In genomic region chr19:45105591-45105990, GRCm38 (mm10) we compare ENCODE assay signal across 19 mouse cellular contexts. TPM values are rescaled to one million over a fixed set of nuclear protein-coding genes. Genes with fewer than 3 reads are reported as not detected.
A peak's percentile ranks its signal among the peaks of the same experiment; 100 is the strongest.
DNase-seq lines count a peak whose midpoint lies in the region; ATAC-seq lines count a peak whose summit lies in the region.
"Had no signal": no experiment of that assay in that cellular context is flagged by ENCODE, and none has a peak within 500 bp of the region (broad histone marks: within the 10 kb centered on the region; RNA-seq: fewer than 3 reads in every experiment).

No protein-coding gene starts in this region.

- ATAC-seq in frontal cortex, adult (ENCODE audit: low TSS enrichment) = no peak
- ATAC-seq: CD4-positive, CD25-positive, alpha-beta regulatory T cell, adult 4 months; forebrain, embryonic 13.5 days; forebrain, embryonic 15.5 days; forebrain, postnatal 0 days had no signal

- DNase-seq in cerebellum, postnatal 10 days = peak; percentile 62 to 67
- DNase-seq in cerebellum, adult 8-10 months = no peak
- DNase-seq in left cerebral cortex, postnatal 4 days = peak; percentile 37
- DNase-seq in left cerebral cortex, adult 9 months (ENCODE audit: low spot score in 2 of 2) = no peak
- DNase-seq: adrenal gland, adult 8-10 months; adrenal gland, postnatal 14 days; adrenal gland, postnatal 36 days; B cell, adult 2 months; cerebellum, adult 11-12 months; cerebellum, adult 2 months; cerebellum, adult 9-11 months; cerebellum, postnatal 25 days; forebrain, postnatal 0 days had no signal

- intact Hi-C loops in left cerebral cortex, postnatal 4 days (cut with DNase I) = no loop called here

RNA-seq across cellular contexts. Expression of gene Kazald1, which starts 30.6 kb away (rescaled TPM):
- 1 to 10 TPM in 1 of 2 experiments, under 1 TPM in 1; 0.70 to 1.8 TPM for total RNA-seq in left cerebral cortex, postnatal 4 days (2021)

RNA-seq across cellular contexts. Expression of gene Tlx1, which starts 44.9 kb away (rescaled TPM):
- not detected for total RNA-seq in left cerebral cortex, postnatal 4 days (2021)
- total RNA-seq: adrenal gland, adult 18-20 months; adrenal gland, adult 8-10 months; adrenal gland, postnatal 36 days; CH12.LX; forebrain, postnatal 0 days had no signal

RNA-seq across cellular contexts. Expression of gene Sfxn3, which starts 58.3 kb away (rescaled TPM):
- 100 to 1,000 TPM; 108 to 128 TPM for total RNA-seq in left cerebral cortex, postnatal 4 days (2021)

Comparison
In these comparisons a context has a peak if more than half of its experiments do, and no peak if none do; other contexts are left out.
1. DNase-seq: peak in cerebellum, postnatal 10 days (2 of 2) and left cerebral cortex, postnatal 4 days (single experiment); none in cerebellum, adult 8-10 months (single experiment) and left cerebral cortex, adult 9 months (0 of 2).